Mouse (Mus musculus) regulatory T cell (primary cell): ENCODE results near the gene Tmem182.

Source experiments
- in situ Hi-C: fragments of 300-600 bp; cut with MboI, MseI; formaldehyde crosslinking; loops from one replicate; pipeline ENCODE4 v1.15.1; 2025; ENCODE audit warnings: high pct_unique_total_duplicates

Gene Tmem182

GRCm38 (mm10) chr1:40799121-40799520, 6.3 kb upstream of the Tmem182 start:
- in situ Hi-C loops = loop anchor here (5.0 kb wide), 1 partner anchor 43 kb away; no protein-coding TSS in a partner anchor

GRCm38 (mm10) chr1:40800908-40801307, 4.5 kb upstream of the Tmem182 start:
- in situ Hi-C loops = loop anchor here (5.0 kb wide), 1 partner anchor 1906 kb away; no protein-coding TSS in a partner anchor

DNA sequence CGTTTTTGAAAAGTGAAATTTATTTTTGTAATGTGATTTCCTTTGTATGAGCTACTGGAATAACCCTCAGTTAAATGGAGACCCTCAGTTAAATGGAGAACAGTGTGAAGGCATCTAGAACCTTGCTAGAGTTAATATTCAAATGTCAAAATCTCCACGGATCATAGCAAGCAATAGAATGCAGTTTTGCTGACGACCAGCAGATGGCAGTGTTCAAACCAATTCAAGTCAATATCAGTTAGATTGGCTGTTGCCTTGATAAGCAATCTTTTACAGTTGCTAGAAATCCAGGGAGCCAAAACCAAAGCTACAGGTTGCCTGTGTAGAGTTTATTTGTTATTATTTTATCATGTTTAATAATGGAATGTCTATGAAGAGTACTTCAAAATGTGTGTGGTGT, 2.6 kb upstream of the Tmem182 start:
- in situ Hi-C loops = loop anchor here (5.0 kb wide), 1 partner anchor 1905 kb away; no protein-coding TSS in a partner anchor

DNA sequence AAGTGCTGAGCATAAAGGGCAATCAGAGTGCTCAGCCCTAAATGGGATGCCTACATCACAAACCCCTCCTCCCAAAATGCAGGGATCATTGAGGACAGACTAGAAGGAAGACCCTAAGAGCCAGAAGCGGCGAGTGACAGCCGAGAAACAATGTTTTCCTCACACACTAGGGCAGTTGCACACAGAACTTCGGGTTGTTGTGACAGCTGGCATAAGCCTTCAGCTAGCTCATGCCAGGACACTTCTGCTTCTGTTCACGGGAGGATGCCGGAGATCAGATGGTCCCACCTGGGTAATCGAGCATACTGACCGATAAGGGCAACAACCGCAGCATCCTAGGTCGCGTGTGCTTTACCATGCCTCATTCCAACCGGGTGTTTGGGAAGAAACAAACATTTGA, 1.3 kb upstream of the Tmem182 start:
- in situ Hi-C loops = loop anchor here (5.0 kb wide), 1 partner anchor 1903 kb away; no protein-coding TSS in a partner anchor

DNA sequence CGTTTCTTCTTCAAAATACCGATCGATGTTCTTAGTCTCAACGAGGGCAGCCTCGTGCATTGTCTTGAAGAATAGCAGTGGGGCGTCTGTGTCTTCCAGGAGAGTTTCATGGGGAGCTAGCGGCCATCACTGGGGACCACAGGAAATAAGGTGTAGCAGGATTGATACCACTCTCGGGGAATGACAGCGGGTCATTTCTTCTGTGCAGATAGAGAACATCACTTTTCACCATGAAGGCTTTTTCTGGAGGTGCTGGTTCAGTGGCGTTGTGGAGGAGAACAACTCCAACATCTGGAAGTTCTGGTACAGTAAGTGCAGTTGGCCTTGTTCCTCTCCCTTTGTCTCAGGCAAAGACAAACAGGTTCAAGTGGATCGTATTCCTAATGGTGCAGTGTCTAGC, 490 bp downstream of the Tmem182 start:
- in situ Hi-C loops = no loop called here

DNA sequence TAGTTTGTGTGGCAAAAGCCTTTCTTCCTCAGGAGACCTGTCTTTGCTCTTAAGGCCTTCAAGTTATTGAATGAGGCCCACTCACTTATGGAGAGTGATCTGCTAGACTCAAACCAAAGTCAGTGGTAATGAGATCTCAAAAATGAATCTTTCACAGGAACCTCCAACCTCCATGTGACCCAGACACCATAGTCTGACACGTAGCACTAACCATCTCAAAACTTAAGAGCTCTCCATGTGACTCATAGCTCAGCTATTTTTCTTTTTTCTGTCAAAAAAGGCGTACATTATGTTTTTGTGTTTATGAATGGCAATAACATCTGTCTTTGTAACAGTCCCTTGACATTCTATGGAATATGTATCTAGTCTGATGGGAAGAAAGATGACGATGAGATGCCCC, 3.2 kb downstream of the Tmem182 start:
- in situ Hi-C loops = no loop called here

DNA sequence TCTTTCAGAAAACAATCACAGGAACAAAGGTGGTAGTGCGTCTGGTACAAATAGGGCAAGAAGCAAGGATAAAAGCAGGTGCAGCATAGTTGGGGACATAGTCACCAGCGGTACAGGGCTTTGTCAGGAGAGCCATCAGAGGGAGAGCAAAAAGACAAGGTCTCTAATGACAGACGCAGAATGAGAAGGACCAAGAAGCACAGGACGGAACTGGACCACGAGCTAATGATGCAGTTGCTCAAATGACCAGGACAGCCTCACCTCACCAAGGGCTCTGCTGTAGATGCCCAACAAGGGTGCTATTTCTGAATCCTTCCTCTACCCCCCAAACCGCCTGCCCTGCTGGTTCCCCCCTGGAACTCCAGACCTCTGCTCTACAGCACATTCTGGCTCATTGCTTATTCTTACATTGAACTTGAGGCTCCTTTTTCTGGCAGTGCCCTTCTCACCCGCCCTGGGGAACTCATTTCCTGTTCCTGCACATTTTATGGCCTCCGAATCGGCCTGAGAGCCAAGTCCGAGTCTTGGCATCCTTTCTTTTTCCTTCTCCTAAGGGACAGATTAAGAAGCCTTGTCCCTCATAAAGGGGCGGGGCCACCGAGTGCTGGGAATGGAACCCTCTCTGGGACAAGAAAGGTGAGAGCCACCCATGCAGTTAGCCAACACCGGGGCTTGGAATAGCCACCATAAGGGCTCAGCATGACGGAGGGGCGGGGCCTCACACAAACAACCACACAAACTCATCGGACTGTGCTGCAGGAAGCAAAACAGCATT, 9.9 kb downstream of the Tmem182 start:
- in situ Hi-C loops = no loop called here

DNA sequence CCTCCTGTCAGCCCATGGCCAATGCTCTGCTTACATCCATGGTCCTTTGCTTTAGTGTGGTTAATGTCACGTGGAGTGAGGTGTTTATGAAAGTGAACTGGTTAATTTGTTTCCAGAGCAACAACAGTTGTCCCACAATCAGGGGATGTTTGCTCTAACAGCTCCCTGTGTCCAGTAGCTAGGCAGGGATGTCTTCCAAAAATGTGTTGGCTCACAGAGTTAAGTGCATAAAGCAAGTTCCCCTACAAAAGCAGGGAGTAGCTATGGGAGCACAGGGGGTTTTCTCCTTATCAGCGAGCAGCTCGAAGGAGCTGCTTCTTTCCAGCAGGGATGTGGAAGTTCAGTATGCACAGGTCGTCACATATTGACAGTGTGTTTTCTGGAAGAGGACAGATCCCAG, 19.1 kb downstream of the Tmem182 start:
- in situ Hi-C loops = no loop called here

- in situ Hi-C loops = no loop called here
Observed at GRCm38 (mm10) chr1:40824936-40825335, 19.5 kb downstream of the Tmem182 start.

DNA sequence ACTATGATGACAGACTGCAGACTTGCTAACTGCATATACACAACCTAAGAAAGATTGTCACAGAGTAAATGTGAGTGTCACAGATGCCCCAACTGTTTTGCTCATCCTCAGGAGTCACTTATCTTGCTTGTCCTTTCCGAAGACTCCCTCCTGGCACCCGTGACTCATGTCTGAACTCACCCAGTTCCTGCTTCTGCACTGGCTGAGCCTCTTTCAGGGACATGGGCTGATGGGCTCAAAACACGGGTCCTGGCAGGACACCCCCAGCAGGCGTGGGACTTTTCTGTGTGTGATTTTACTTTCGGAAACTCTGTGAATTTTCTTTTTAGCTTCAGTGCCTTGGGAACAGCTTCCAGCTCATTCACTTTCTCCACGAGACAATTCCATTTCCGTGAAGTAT, 20.4 kb downstream of the Tmem182 start:
- in situ Hi-C loops = no loop called here

DNA sequence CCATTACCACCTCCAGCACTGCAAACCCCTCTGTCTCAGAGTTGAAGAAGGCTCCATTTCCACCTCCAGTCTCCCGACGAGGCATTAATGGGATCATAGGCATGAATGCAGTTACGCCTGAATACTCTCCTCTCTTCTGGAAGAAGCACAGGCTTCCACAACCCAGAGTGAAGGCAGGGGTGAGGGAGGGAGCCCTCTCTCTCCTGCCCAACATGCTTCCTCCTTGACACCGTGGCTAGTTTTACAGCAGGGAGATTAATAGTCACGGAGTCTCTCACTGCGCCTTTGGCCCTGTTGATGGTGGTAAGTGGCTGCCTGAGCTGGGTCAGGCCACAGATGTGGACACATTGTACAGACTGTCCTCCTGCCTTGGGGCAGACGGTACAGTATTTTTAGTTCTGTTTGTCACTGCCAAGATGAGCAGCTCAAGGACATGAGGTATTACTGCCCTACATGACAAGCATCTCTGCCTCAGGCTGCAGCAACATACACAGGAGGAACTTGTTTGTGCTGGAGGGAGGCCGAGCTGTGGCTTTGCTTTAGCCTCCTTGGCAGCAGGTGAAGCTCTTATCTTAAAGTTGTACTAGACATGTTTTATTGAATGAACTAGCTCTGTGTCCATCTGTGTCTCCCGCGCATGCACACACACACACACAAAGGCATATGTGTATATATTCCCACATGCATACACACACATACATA, 24.0 kb downstream of the Tmem182 start:
- in situ Hi-C loops = no loop called here

- in situ Hi-C loops = no loop called here
Observed at GRCm38 (mm10) chr1:40830712-40831507, 25.5 kb downstream of the Tmem182 start.

- in situ Hi-C loops = no loop called here
Observed at GRCm38 (mm10) chr1:40835468-40835867, 30.1 kb downstream of the Tmem182 start.

DNA sequence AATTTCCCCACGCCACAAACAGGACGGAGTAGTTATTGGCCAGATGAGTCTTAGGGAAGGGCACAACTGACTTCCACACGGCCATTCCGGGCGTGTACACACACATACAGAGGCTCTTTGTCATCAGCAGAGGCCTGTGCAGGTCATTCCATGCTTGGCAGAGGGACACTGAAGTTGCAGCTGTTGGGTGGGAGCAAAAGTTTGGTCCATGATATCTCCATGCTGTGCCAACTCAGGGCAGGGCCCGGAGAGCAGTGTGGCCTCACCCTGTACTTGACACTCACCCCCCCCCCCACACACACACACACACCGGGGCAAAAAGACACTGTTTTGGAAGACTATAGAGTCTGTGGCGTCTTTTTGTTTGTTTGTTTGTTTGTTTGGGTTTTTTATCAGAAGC, 35.2 kb downstream of the Tmem182 start:
- in situ Hi-C loops = loop anchor here (5.0 kb wide), 1 partner anchor 43 kb away; no protein-coding TSS in a partner anchor

DNA sequence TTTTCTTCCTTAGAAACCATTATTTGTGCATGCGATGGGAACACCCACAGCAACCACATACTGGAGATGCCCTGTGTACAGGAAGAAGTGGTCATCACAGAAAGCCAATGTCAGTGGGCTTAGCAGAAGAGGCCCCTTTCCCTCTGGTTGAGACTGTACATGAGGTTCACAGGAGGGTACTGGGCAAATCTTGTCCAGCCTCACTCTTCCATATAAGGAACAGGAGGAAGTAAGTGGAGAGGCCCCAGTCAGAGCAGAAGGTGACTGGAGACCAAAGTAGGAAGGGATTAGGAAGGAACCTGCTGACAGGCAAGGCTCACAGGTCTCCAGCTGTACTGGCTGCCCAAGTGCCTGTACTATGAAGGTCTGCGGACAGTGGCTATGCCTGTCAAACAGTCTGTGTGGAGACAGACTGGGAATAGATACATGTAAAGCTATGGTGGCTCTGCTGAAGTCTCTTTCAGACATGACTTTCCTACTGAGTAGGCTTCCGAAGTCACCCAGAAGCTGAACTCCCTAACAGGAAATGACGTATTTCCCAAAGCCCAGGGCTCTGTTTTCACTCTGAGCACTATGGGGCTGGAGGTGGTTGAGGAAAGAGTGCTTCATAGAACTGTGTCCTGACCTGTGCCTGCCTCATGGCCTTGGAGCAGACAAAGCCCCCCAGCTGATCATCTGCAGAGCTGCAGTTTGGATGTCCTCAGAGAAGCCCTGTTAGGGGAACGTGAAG, 35.8 kb downstream of the Tmem182 start:
- in situ Hi-C loops = loop anchor here (5.0 kb wide), 1 partner anchor 44 kb away; no protein-coding TSS in a partner anchor

- in situ Hi-C loops = loop anchor here (5.0 kb wide), 1 partner anchor 47 kb away; no protein-coding TSS in a partner anchor
Observed at GRCm38 (mm10) chr1:40844616-40845015, 39.2 kb downstream of the Tmem182 start.

DNA sequence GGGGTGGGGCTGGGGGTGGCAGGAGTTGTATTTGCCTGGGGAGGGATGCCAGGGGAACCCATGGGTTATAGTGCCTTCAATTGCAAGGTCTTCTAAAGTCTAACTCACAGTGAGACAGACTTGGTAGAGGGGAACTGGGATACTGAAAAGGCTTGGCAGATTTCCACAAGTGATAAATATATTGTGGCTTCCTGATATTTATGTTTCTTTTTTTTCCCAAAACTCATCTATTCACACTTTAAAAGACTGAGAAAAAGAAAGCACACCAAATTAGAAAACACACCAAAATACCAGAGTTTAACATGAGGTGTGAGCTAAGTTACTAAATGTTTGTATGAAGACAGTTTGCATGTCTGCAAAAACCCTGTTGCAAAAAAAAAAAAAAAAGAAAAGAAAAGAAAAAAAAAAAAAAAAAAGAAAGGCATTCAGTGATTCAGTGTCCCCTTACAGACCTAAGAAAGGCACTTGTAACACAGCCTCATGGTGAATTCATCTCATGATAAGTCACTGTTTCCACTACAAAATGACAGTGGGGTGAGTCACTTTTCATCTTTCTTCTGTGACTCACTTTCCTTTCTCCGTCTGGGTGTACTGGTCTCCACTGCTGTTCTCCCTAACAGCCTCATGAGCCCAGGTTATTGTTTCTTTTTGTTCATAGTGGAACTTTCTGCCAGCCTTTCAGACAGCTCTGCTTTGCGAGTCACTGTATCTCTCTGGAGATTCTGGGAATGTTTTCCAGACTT, 42.0 kb downstream of the Tmem182 start:
- in situ Hi-C loops = no loop called here

DNA sequence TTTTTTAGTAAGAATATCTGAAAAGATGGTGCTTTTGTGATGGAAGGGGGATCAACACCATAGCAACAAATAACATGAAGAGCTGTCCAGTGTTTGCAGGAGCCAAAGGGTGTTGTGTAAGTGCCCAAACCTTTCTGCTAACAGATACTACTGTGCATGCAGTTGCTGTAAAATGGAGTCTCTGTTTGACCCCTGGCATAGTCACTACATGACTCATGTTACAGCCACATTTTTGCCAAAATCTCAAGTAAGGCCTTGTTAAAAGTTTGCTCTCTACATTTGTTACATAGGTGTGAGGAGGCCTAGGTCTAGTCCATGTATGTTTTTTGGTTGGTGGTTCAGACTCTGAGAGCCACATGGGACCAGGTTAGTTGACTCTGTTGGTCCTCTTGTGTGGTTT, 45.9 kb downstream of the Tmem182 start:
- in situ Hi-C loops = no loop called here

- in situ Hi-C loops = no loop called here
Observed at GRCm38 (mm10) chr1:40855268-40855667, 49.9 kb downstream of the Tmem182 start.

GRCm38 (mm10) chr1:40856846-40857636, 51.6 kb downstream of the Tmem182 start:
- in situ Hi-C loops = no loop called here
